Mouse (Mus musculus) embryonic fibroblast, embryonic 13.5 days (primary cell): ENCODE results near the gene Atp6v1f.

Experiments
- CTCF ChIP-seq: IDR thresholded peaks from 2 replicates; pipeline ENCODE4 v1.5.1; 2011; ENCODE audit warnings: mild to moderate bottlenecking, control low read depth, low read length, moderate library complexity, borderline replicate concordance; ENCODE audit not compliant: insufficient read depth
- POLR2A ChIP-seq: IDR thresholded peaks from 2 replicates; pipeline ENCODE4 v1.6.1; 2011; ENCODE audit warnings: low read depth, mild to moderate bottlenecking, control low read depth, low read length, moderate library complexity

- no peak for TF ChIP-seq CTCF
- no peak for TF ChIP-seq POLR2A
Observed at GRCm38 (mm10) chr6:29497791-29498190, 30.3 kb downstream of the Atp6v1f start.
